Mouse (Mus musculus): ENCODE results near the gene Elof1. TPM values are rescaled to one million over a fixed set of nuclear protein-coding genes. Genes with fewer than 3 reads are reported as not detected.

Gene Elof1
- polyA plus RNA-seq, 1 experiment: 12.4 TPM

DNA sequence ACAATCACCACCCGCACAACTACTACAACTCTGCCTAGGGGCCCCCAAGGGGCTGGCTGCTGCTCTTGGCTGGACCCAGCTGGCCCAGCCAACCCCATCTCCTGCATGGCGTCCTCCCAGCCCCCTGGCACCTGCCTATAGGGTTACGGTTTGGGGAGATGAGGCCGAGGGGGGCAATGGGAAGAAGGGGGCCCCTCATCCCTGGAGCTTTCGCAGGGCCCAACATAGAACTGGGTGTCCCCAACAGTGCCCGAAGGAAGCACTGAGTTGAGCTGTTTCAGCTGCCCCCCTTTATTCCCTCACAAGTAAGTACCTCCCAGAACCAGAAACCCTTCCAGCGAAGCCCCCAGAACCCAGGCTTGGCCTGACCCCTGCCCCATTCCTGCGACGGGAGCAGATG lies 8.8 kb downstream of the Elof1 start:
- Histone ChIP-seq H3K4me1 (ENCODE audit: control insufficient read depth) (no peaks in the 10 kb centered on the region; the same call in 1 of the 2 replicates), H3K9me3 (ENCODE audit: control insufficient read depth, low read length) (no peaks in the 10 kb centered on the region), H3K4me3 (replicated peaks) (no peak overlapping the region), H3K27me3 (ENCODE audit: control insufficient read depth) (no peaks in the 10 kb centered on the region), H3K36me3 (ENCODE audit: control insufficient read depth) (peaks cover 42% of the 10 kb centered on the region)
- TF ChIP-seq TAL1 (IDR thresholded peaks at IDR 0.05; ENCODE audit: low read length): no peak

DNA sequence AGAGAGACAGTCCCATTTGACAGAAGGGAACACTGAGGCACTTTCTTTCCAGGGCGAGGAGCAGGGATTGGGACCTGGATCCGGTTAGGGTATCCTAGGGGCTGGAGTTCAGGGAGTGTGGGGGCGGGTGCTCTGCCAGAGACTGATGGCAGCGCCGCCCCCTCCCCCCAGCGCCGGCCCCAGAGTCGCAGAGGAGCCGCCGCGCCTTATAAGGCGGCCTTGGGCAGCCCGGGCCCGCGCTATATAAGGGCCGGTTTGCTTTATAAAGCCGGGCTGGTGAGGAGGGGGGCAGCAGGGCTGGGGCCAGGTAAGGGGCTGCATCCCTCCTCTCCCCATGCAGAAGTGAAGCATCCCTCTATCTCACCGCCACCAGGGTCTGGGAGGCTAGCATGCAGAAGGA lies 17.1 kb downstream of the Elof1 start:
- TF ChIP-seq TAL1 (IDR thresholded peaks at IDR 0.05; ENCODE audit: low read length) (no peak), GATA1 (IDR thresholded peaks at IDR 0.05; ENCODE audit: low read length) (no peak)
- no peaks in the 10 kb centered on the region for H3K36me3 ChIP-seq (ENCODE audit: control insufficient read depth)
- peaks cover 7% of the 10 kb centered on the region for H3K4me1 ChIP-seq (ENCODE audit: control insufficient read depth)
- no peak overlapping the region for H3K4me3 ChIP-seq (replicated peaks)
- H3K9me3 ChIP-seq (ENCODE audit: control insufficient read depth, low read length): peaks cover 2% of the 10 kb centered on the region; the same call in 1 of the 2 replicates
- peaks cover 72% of the 10 kb centered on the region for H3K27me3 ChIP-seq (ENCODE audit: control insufficient read depth)

GRCm38 (mm10) chr9:22098993-22099696 lies 17.8 kb downstream of the Elof1 start, which contains the start of gene Cnn1:
Gene Cnn1 (plus strand): TSS chr9:22099216.
- H3K9me3 ChIP-seq (ENCODE audit: control insufficient read depth, low read length): peaks cover 2% of the 10 kb centered on the region; the same call in 1 of the 2 replicates
- no peaks in the 10 kb centered on the region for H3K36me3 ChIP-seq (ENCODE audit: control insufficient read depth)
- H3K27me3 ChIP-seq (ENCODE audit: control insufficient read depth): peaks cover 79% of the 10 kb centered on the region
- H3K4me3 ChIP-seq (replicated peaks): no peak within 1 kb of the TSS
- H3K4me1 ChIP-seq (ENCODE audit: control insufficient read depth): peaks cover 7% of the 10 kb centered on the region
- no peak for TF ChIP-seq GATA1 (IDR thresholded peaks at IDR 0.05; ENCODE audit: low read length)
- TF ChIP-seq TAL1 (IDR thresholded peaks at IDR 0.05; ENCODE audit: low read length): no peak

- H3K4me3 ChIP-seq (replicated peaks): peak overlapping the region; percentile 38
Observed at GRCm38 (mm10) chr9:22095854-22096307, 21.1 kb downstream of the Elof1 start.

GRCm38 (mm10) chr9:22092746-22093145 lies 24.2 kb downstream of the Elof1 start:
- no peaks in the 10 kb centered on the region for H3K36me3 ChIP-seq (ENCODE audit: control insufficient read depth)
- peaks cover 7% of the 10 kb centered on the region for H3K4me1 ChIP-seq (ENCODE audit: control insufficient read depth)
- H3K27me3 ChIP-seq (ENCODE audit: control insufficient read depth): peaks cover 53% of the 10 kb centered on the region
- TF ChIP-seq GATA1 (IDR thresholded peaks at IDR 0.05; ENCODE audit: low read length) (no peak), TAL1 (IDR thresholded peaks at IDR 0.05; ENCODE audit: low read length) (no peak)
- no peaks in the 10 kb centered on the region for H3K9me3 ChIP-seq (ENCODE audit: control insufficient read depth, low read length)
- no peak overlapping the region for H3K4me3 ChIP-seq (replicated peaks)

More at GRCm38 (mm10) chr9:22095854-22096307, 21.1 kb downstream of the Elof1 start:
- no peak for TF ChIP-seq GATA1 (IDR thresholded peaks at IDR 0.05; ENCODE audit: low read length)
- no peak for TF ChIP-seq TAL1 (IDR thresholded peaks at IDR 0.05; ENCODE audit: low read length)
- peaks cover 78% of the 10 kb centered on the region for H3K27me3 ChIP-seq (ENCODE audit: control insufficient read depth)
- H3K9me3 ChIP-seq (ENCODE audit: control insufficient read depth, low read length): peaks cover 2% of the 10 kb centered on the region; the same call in 1 of the 2 replicates
- H3K4me1 ChIP-seq (ENCODE audit: control insufficient read depth): peaks cover 7% of the 10 kb centered on the region
- H3K36me3 ChIP-seq (ENCODE audit: control insufficient read depth): no peaks in the 10 kb centered on the region

- peaks cover 10% of the 10 kb centered on the region for H3K4me1 ChIP-seq (ENCODE audit: control insufficient read depth)
- H3K4me3 ChIP-seq (replicated peaks): no peak overlapping the region
- no peaks in the 10 kb centered on the region for H3K9me3 ChIP-seq (ENCODE audit: control insufficient read depth, low read length)
- peaks cover 27% of the 10 kb centered on the region for H3K27me3 ChIP-seq (ENCODE audit: control insufficient read depth)
- H3K36me3 ChIP-seq (ENCODE audit: control insufficient read depth): no peaks in the 10 kb centered on the region
- no peak for TF ChIP-seq TAL1 (IDR thresholded peaks at IDR 0.05; ENCODE audit: low read length)
Observed at GRCm38 (mm10) chr9:22089986-22090385, 27.0 kb downstream of the Elof1 start.

DNA sequence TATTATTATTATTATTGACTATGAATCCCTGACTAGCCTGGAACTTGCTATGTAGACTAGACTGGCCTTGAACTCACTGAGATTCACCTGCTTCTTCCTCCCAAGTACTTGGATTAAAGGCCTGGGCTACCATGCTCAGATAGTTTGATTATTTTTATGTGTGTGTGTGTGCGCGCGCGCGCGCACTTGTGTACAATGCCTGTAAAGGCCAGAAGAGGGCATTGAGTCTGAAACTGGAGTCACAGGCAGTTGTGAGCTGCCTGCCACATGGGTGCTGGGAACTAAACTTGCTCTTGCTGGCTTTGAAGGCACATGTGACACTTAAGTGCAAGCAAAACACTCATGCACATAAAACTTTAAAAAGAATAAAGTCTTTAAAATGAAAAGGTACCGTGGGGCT lies 27.7 kb downstream of the Elof1 start:
- TF ChIP-seq GATA1 (IDR thresholded peaks at IDR 0.05; ENCODE audit: low read length): no peak
- no peak for TF ChIP-seq TAL1 (IDR thresholded peaks at IDR 0.05; ENCODE audit: low read length)
- Histone ChIP-seq H3K27me3 (ENCODE audit: control insufficient read depth) (peaks cover 20% of the 10 kb centered on the region), H3K4me1 (ENCODE audit: control insufficient read depth) (peaks cover 16% of the 10 kb centered on the region)

GRCm38 (mm10) chr9:22087034-22087618 lies 29.8 kb downstream of the Elof1 start:
- Histone ChIP-seq H3K9me3 (ENCODE audit: control insufficient read depth, low read length) (no peaks in the 10 kb centered on the region), H3K4me3 (replicated peaks) (no peak overlapping the region), H3K27me3 (ENCODE audit: control insufficient read depth) (peaks cover 9% of the 10 kb centered on the region; the same call in 1 of the 2 replicates), H3K4me1 (ENCODE audit: control insufficient read depth) (peaks cover 26% of the 10 kb centered on the region), H3K36me3 (ENCODE audit: control insufficient read depth) (peaks cover 8% of the 10 kb centered on the region)
- TF ChIP-seq TAL1 (IDR thresholded peaks at IDR 0.05; ENCODE audit: low read length) (no peak), GATA1 (IDR thresholded peaks at IDR 0.05; ENCODE audit: low read length) (peak; percentile 64)

More for the DNA sequence above, 27.7 kb downstream of the Elof1 start:
- no peaks in the 10 kb centered on the region for H3K9me3 ChIP-seq (ENCODE audit: control insufficient read depth, low read length)
- no peaks in the 10 kb centered on the region for H3K36me3 ChIP-seq (ENCODE audit: control insufficient read depth)
- H3K4me3 ChIP-seq (replicated peaks): no peak overlapping the region

DNA sequence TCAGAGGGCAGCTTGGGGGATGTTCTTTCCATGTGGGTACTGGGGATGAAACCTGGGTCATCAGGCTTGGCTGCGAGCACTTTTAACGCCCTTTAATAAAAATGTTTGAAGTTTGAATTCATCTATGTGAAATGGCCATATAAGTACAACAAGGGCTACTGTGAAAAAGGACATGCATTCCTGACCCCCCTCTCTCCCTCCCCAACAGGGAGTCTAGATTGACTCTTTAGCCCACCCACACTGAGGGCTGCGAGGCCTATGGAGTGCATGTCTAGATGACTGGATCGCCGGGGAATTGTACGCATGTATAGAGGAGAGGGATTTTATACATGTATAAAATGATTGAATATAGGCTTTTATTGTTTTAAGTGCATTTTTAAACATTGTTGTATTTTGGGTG lies 31.0 kb downstream of the Elof1 start:
- Histone ChIP-seq H3K27me3 (ENCODE audit: control insufficient read depth) (peaks cover 6% of the 10 kb centered on the region; the same call in 1 of the 2 replicates), H3K36me3 (ENCODE audit: control insufficient read depth) (peaks cover 10% of the 10 kb centered on the region), H3K9me3 (ENCODE audit: control insufficient read depth, low read length) (no peaks in the 10 kb centered on the region), H3K4me1 (ENCODE audit: control insufficient read depth) (peaks cover 26% of the 10 kb centered on the region), H3K4me3 (replicated peaks) (peak overlapping the region; percentile 78)
- TF ChIP-seq TAL1 (IDR thresholded peaks at IDR 0.05; ENCODE audit: low read length) (no peak), GATA1 (IDR thresholded peaks at IDR 0.05; ENCODE audit: low read length) (no peak)

Data from erythroblast, embryonic 14.5 days (primary cell).